Mouse (Mus musculus) liver, adult 2 months (tissue): Measurements from ENCODE around the gene Kpna7.

ENCODE experiments used
- CTCF ChIP-seq: fragments of 200-500 bp; IDR thresholded peaks from 2 replicates; pipeline ENCODE4 v1.5.1; 2011; ENCODE audit warnings: low read depth, low read length, control low read depth
- POLR2A ChIP-seq: fragments of 200-500 bp; IDR thresholded peaks from 2 replicates; pipeline ENCODE4 v1.6.1; 2011; ENCODE audit warnings: low read length, control low read depth; ENCODE audit not compliant: insufficient read depth; ENCODE audit errors: extremely low read depth

DNA sequence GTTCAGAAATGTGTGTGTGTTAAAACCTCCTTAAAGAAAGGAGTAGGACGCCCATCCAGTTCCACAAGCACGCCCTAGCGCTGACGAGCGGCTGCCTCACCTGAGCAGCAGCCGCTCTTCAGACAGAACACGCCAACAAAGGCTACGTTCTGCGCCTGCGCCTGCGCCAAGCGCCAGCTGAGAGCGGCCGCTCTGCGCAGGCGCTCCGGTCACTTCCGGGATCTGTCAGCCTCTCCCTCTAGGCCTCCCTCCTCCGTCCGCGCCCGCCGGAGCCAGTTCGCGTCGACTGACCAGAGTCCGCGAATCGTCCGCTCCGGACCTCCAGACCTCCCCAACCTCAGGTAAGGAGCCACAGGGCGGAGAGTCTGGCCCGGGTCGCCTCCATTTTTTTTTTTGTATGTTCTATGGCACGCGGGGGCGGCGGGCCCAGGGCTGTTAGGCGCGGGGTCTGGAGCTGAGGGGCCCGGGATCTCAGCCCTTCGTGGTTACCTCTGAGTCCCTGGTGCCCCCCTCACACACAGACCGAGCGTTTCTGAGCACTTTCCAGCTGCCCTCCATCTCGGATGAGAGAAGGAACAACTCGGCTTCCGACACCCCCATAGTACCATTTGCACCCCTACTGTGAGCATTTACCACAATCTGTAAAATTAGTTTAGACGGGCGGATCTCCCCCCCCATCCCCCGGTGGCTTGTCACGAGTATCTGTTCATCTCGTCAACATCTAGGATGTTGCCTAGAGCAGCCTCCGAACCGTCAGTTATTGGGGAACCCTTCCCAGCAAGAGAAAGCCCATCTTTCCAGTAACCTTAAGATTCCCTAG lies at the start of gene Kpna7, which contains the start of gene Arpc1a:
- no peak for TF ChIP-seq CTCF
- peak; percentile 62; the same call in 1 of the 2 replicates for TF ChIP-seq POLR2A
